Mouse (Mus musculus): ENCODE measurements around the gene Acer3.
"Not testable (repeated sequence)": the region's sequence is repeated elsewhere in the genome, so short reads cannot be mapped to it uniquely, and the experiment has no call there.

Gene Acer3

DNA sequence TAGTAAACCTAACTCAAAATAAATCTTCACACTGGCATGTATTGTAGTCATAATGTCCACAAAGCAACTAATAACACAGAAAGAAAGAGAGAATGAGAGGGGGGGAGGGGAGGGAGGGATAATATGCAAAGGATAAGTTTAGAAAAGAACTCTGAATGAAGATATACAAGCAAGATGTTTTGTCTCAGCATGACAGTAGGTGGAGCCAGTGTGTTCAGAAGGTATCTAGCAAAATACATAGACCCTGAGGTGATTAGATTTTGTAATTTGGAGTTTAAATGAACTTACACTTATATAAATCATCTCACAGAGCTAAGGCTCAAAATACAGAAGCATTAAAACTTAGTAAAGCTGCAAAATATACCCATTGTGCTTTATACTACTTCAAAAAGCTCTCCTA lies 44.7 kb downstream of the Acer3 start:
- no peak for DNase-seq (ENCODE audit: low spot score)

DNA sequence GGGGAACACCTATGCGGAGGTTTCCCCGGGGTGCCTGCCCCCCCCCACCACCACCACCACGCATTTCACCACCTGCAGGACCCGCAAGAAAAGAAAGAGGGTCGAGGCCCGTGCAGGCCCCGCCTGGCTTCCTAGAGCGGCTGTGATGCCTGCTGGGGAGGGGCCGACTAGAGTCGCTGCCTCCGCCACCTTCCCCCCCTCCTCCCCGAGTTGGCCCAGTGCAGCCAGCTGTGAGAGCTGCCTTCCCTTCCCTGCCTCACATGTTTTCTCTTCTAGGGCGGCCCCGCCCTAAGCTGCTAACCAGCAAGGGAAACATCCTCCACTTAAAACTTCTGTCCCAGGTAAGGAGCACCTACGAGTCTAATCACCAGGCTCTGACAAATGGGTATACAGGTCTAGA lies 52.8 kb downstream of the Acer3 start:
- DNase-seq (ENCODE audit: low spot score) = not testable (repeated sequence)

DNA sequence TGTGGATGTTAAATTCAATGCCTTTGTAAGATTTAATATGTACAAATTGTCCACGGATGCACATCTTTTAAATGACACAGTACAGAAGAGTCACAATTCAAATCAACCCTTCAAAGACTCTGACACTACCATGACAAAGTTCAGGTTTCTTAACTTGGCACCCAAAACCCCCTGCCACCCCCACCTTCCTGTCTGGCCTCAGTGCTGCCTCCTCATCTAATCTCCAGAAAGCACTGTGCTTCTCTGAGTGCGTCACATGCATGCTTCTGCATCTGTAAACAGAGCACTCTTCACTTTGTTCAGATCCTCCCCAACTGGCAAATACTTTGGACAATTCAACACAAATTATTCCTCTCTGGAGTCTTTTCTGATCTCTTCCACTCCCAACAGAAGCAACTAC lies 68.5 kb downstream of the Acer3 start:
- no peak for DNase-seq (ENCODE audit: low spot score)

DNA sequence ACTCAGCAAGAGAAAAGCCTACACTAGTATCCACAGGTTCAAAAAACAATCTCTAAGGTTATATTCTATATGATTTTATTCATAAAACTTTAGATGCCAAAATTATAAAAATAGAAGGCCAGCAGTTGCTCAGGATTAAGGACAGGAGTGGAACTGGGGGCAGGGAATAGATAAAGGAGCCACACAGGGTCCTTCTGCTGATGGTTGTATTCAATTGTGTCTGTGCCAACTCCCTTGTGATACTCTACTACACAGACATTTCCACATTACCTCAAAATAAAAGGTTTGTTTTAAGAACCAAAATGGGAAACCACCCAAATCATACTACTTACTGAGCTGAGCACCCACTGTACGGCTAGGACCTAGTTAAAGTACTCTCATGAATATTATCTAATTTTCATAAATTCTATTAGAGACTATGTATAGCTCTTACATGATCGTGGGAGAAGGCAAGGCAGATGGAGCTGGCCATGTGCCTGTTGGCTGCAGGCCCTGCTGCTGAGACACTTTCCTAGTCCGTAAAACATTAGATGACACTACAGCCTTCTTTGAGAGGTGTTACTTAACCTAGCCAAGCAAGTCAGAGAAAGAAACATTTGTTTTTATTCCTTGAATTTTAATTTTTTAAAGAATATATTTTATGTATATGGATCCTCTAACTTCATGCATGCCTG lies 84.2 kb downstream of the Acer3 start:
- DNase-seq (ENCODE audit: low spot score) = no peak

DNA sequence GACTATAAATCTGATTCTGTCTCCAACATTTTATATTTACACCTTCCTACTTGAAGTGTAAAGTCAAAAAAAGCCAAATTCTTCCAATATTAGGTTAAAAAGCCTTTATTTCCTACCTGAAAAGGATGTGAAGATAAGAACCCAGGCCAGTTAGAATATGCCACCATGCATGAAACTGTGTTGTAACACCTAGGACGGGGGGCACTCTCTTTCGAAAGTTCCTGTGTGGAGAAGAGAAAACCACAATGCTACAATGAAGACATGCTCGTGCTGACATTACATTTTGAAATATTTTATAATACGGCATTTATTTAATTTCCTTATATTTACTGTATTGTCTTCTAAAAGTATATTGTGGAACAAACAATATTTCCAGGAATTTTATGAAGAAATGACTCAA lies 97.2 kb downstream of the Acer3 start:
- DNase-seq (ENCODE audit: low spot score) = no peak

DNA sequence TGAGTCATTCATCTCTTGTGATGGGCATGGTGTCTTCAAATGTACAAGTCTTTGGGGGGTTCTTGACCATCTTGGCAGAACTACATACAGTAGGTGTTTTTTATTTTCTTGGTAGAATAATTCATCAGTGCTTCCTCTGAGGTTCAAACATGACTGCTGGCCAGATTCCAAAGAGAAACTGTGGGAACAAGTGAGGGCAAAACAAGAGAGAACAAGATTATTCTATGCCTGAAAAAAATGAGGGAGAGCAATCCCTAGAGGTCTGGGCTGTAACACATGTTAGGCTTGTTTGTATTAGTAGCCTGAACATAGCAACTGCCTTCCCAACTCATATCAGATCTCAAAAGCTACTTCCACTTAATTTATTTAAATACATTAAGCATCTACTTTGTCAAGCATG lies 104.3 kb downstream of the Acer3 start:
- DNase-seq (ENCODE audit: low spot score) = no peak

DNA sequence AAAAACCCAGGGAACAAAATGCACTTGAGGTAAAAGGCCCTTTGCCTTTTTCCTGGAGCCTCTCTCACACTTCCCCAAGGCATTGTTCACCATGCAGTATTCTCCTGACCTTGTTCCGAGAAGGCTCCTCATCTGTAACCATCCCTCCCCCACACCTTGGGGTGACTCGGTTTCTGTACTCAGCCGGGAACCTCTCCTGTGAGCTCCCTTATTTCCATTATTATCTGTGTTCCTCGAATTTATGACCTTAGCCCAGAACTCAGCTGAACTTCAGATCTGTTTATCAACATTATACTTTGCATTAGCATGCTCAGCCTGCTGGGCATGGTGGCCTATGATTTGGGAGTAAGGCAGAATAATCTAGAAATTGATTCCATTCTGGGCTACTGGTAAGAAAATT lies 118.1 kb downstream of the Acer3 start:
- no peak for DNase-seq (ENCODE audit: low spot score)

DNA sequence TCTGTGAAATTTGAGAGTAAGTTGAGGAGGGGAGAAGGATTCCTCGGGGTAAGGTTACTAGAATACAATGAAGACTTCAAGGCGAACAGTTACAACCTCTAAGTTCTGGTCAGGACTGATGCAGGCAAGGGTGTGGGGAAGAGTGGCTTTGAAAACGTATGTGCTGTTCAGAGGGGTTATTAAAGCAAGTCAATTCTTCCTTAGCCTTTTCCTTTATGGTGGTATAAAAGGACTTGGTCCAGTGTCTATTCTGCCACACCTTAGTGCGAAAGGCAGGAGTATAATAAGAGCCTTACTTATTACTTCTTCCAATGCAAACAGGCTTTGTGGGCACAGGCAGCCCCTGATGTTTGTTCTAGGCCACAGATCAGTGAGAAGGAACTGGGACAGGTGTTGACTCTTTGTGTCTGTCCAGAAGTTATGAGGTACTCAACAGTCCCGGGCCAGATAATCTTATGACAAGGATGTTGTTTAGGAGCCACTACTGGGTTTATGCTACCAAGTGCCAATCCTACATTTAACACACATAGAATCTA lies 119.4 kb downstream of the Acer3 start:
- no peak for DNase-seq (ENCODE audit: low spot score)

DNA sequence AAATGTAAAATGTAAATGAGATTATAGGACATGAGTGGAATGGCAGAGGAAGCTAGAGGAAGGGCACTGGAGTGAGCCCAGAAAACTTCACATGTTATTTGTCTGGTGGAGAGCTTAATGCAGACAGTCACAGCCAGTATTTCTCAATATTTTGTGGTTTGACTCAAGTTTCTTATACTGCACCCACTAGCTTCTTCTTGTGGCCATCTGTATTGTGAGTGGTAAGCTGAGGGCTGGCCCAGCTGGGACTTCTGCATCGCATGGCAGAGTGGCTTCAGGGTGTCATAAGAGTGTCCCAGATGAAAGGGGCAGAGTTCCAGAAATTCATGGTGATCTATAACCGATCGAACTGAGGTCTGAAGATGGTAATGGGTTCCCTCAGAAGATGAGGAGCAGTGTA lies 120.6 kb downstream of the Acer3 start:
- DNase-seq (ENCODE audit: low spot score) = no peak

DNA sequence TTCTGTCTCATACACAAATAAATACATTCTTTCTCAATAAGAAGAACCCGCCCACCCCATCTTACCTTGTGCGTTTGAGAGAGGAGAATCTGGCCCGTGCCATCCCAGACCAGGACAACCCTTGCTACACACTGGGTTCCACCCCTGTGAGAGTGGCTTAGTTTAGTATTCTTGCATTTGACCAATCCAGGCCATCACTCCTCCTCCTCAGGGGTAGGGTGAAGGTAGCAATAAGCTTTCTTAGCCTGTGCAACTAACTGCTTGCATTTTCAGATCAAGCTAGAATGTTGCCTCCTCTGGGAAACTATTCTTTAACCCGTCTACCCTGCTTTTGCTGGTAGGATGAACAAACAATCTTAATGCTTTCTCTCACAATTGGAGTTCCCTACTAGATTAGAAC lies 121.6 kb downstream of the Acer3 start, which contains the start of gene B3gnt6:
Gene B3gnt6 (minus strand): TSS at position 101 of the 400 bp plus-strand sequence.
- no peak for DNase-seq (ENCODE audit: low spot score)

DNA sequence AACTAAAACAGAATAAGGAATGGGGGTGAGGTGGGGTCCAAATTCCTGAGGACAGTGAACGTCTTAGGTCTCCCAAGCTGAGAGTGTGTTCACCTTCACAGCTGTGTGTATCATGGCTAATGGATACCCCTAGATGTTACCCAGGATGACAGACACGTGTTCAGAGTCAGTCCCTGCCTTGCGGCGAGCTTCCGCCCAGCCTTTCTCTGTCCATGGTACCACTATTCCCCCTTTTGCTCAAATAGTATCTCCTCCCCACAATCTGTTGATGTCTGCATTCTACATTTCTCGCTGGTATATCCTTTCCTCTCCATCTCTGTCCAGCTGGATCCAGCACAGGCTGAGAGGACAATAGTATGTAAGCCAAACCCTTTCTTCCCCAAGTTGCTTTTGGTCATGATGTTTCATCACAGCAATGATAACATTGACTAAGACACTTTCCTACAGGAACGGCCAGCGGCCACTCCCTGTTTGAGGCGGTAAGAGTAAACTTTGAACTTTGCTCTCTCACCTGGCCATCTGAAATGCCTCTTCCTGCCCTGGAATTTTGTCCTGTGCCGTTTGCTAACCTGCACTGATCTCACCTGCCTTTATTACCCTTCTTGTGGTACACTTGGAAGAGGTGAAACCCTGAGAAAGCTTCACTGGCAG lies 125.7 kb downstream of the Acer3 start:
- DNase-seq (ENCODE audit: low spot score) = no peak

DNA sequence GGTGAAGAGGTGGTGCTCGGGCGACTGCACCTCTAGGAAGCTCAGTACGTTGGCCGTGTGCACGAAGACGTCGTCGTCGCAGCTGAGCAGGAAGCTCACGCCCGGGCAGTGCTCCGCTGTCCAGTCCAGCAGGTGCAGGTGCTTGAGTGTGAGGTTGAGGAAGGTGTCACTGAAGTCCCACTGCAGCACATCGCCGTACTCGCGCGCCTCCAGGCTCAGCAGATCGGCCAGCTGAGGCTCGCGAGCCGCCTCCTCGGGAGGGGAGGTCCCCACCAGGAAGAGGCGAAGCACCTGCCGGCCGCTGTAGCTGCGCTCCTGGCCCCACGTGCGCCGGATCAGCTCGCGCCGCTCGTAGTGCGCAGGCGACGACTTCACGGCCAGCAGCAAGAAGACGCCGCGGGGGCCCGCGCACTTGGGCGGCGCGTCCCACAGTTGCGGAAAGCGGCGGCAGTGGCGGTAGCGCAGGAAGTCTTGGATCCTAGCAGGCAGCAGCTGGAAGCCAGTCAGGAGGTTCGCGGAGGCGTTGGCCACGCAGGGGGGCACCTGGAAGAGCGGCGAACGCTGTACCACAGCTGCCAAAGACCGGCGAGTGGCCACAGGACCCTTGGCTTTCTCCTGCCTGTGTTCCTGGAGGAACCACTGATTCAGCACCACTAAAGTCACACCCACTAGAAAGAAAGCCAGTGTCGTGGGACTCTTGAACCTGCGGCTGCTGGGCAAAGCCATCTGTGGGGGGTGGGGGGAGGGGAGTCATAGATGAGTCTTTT lies 126.8 kb downstream of the Acer3 start:
- no peak for DNase-seq (ENCODE audit: low spot score)

DNA sequence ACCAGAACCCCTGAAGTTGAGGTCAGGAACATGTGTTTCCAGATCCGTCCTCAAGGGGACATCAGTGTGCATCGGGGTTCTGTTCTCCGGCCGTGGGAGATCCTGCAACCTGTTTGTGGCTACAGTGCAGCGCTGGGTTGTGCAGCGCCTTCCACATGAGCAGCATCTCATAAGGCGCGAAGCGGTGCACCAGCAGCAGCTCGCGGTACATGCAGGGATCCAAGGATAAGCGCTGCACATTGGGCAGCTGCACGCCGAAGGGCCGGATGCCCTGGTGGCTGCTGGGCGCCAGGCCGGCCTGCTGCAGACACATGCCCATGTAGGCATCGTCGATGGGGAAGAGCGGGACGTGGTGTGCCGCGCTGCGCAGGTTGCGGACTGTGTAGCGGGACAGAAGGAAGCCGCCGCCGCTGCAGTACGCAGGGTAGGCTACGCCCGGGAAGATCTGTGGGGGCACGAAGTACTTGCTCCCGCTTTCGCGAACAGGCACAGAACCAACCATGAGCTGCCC lies 127.4 kb downstream of the Acer3 start:
- no peak for DNase-seq (ENCODE audit: low spot score)

DNA sequence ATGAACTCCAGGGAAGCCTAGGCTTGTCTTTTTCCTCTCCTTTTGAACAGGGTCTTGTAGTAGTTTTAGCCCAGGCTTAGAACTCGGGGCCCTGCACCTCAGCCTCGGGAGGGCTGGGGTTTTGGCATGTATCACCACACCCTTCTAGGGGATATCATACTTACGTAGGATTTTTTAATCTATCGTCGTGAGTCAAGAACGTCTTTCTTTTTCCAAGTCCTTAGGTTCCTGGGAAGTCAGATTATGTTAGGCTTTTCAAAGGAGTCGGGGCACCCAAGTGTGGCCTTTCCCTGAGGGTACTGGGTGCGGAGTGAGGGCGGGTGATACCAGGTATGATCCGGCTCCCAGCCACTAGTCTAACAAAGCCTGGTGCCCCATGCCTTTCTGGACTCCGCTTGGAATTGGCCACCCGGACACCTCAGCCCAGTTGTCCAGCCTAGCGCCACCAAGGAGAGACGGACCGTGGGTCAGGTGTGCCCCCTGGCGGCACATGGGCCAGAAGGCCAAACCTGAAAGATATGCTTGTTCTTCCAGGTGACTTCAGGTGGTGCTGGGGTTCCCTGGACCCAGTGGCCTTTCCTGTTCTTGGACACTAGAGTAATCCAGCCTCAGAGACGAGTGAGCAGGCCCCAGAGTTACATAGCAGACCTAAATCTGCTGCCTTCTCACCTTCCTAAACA lies 129.3 kb downstream of the Acer3 start:
- no peak for DNase-seq (ENCODE audit: low spot score)

DNA sequence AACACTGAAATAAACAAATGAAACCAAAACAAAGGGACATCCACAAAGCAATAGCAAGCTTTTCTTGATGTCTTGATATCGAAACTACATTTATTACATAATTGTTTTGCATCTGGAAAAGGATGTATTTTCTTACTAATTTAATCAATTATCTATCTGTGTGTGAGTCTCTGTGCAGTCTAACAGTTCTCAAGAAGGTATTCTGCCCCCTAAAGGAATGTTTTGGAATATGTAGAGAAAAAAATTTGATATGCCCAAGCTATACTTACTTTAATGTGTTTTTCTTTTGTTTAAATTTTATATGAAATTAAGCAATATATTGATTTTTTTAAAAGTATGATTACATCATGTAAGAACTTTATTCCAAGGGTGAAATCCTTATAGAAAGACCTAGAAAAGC lies 130.4 kb downstream of the Acer3 start:
- no peak for DNase-seq (ENCODE audit: low spot score)

DNA sequence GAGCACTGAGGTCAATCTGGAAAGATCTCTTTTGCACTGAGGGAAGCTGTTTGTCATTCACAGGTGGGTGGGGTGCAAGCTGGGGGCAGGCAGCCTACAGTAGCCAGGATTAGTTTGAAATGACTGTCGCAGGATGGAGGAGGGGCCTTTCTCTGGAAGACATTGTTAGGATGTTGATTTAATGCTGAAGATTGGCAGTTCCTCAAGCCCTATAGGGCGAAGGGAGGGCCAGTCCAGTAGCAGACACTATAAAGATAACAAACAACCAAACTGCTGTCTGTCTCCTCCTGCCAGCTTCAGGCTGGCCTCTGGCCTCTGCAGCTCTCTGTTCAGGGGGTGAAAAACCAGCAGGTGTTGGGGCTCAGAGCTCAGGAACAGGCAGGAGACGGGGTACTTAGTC lies 131.3 kb downstream of the Acer3 start:
- no peak for DNase-seq (ENCODE audit: low spot score)

DNA sequence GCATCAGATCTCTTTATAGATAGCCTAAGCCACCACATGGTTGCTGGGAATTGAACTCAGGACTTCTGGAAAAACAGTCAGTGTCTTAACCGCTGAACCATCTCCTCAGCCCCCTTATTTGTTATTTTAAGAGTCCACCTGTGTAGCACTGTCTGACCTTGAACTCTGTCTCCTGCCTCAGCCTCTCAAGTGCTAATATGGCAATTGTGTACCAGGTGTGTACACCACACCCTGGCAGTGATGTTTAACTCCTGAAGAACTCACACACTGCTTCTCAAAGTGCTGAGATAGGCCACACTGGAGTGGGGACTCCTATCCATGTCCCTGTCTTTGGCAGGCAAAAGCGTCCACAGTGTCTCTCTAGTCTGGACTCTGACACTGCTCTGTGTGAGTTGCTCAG lies 132.3 kb downstream of the Acer3 start:
- DNase-seq (ENCODE audit: low spot score) = no peak

DNA sequence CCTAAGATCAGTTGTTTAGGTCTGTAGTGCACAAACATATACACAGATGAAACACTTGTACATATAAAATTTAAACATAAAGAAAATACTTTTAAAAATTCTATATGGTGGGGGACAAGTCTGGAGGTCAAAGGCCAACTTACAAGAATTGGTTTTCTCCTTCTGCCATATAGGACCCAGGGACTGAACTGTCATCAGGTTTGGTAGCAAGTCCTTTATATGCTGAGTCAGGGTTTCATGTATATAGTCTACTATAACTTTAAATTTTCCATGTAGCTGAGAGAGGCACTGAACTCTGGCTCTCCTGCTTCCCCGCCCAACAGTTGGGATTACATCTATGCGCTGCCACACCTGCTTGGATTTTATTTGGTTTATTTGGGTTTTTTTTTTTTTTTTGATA lies 132.8 kb downstream of the Acer3 start:
- no peak for DNase-seq (ENCODE audit: low spot score)

DNA sequence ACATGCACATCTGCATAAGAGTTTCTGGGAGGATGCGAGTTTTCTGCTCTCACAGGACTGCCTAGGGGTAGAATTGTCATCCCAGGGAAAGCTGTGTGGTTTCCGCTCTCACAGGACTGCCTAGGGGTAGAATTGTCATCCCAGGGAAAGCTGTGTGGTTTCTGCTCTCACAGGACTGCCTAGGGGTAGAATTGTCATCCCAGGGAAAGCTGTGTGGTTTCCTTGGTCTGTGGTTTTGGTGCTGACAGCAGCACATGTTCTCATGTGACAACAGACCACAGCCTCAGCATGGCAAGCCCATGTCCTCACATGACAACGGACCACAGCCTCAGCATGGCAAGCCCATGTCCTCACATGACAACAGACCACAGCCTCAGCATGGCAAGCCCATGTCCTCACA lies 133.7 kb downstream of the Acer3 start:
- DNase-seq (ENCODE audit: low spot score) = not testable (repeated sequence)

DNA sequence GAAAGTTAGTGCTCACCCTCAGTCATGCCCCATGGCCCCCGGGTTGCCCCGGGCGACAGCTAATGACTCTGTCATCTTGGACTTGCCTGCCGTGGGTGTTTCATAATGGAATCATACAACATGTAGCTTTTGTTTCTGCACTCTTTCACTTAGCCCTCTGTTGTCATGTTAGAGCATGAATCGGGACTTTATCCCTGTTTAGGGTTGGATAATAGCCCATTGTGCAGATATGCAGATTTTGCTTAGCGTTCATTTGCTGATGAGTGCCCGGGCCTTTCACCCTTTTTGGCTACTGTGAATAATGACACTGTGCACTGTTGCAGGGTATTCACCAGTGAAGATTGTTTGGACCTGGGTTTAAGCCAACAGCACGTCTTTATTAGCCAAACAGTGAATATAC lies 134.4 kb downstream of the Acer3 start:
- no peak for DNase-seq (ENCODE audit: low spot score)

DNA sequence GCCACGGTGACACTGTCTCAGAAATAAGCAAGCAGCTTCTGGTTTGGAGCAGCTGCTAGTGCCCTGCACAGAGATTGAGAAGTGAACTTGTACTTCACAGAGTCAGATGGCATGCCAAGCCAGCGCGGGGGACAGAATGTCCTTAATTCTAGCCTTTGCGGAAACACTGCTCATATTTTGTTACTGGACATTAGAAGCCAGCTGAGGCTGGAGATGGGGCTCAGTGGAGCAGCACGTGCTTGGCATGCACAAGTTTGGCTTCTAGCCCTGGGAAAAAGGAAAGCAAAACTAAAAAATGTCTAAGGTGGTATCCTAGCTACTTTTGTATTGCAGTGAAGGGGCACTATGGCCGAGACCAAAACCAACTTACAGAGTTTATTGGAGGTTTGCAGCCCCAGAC lies 135.7 kb downstream of the Acer3 start:
- DNase-seq (ENCODE audit: low spot score) = no peak

DNA sequence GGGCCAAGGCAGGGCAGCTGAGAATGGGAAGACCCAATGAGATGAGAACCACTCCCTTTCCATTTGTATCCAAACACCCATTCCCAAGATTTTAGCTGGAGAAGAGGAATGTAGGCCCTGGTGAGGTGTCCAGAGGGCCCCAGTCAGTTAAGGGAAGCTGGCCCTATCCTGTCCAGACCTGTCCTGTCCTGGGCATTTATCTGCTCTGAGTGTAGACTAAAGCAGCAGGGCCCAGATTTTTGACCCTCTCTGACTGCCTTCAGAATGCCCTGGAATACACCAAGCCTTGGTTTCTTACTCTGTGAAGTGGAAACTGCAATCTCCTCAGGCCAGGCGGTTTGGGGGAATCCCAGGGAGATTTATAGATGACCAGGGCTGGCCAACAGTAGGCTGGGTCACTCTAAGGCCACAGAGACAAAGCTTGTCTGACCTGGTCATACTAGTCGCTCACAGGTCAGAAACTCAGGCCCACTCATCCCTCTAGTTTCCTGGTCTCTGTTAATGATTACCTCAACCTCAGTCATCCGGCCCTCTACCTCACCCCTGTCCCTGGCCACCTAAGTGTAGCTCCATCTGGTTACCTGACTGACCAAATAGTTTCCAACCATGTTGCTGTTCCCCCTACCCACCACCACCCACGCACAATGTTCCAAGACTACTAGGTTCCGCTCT lies 142.3 kb downstream of the Acer3 start:
- no peak for DNase-seq (ENCODE audit: low spot score)
